Mouse (Mus musculus) stomach, embryonic 14.5 days (tissue): Measurements from ENCODE around the gene Llcfc1. TPM values are rescaled to one million over a fixed set of nuclear protein-coding genes. Genes with fewer than 3 reads are reported as not detected.

Source experiments
- ATAC-seq: fragments of 200-750 bp; cut with Nextera tagmentation; 2 replicates; pipeline ENCODE4 v1.8.0; 2017; ENCODE audit warnings: low read depth, moderate TSS enrichment; ENCODE audit not compliant: insufficient number of reproducible peaks, insufficient read depth, low FRiP score
- H3K27ac ChIP-seq: fragments of 300-500 bp; sonication (generic); 2 replicates; pipeline ENCODE4 v1.5.1; 2014; ENCODE audit warnings: mild to moderate bottlenecking, low read length, moderate library complexity, mixed read lengths
- H3K27me3 ChIP-seq: fragments of 300-500 bp; sonication (generic); 2 replicates; pipeline ENCODE4 v1.6.1; 2014; ENCODE audit warnings: low read length, control low read depth, mixed read lengths; ENCODE audit not compliant: control insufficient read depth, insufficient read depth
- H3K36me3 ChIP-seq: fragments of 300-500 bp; sonication (generic); 2 replicates; pipeline ENCODE4 v1.6.1; 2014; ENCODE audit warnings: mild to moderate bottlenecking, control low read depth, low read length, moderate library complexity, mixed read lengths; ENCODE audit not compliant: control insufficient read depth, insufficient read depth
- H3K4me1 ChIP-seq: fragments of 300-500 bp; sonication (generic); 2 replicates; pipeline ENCODE4 v1.6.1; 2014; ENCODE audit warnings: low read length, control low read depth, mixed read lengths; ENCODE audit not compliant: control insufficient read depth, insufficient read depth
- H3K4me2 ChIP-seq: fragments of 300-500 bp; sonication (generic); replicated peaks from 2 replicates; pipeline ENCODE4 v1.6.1; 2014; ENCODE audit warnings: low read depth, low read length, control low read depth
- H3K4me3 ChIP-seq: fragments of 300-500 bp; sonication (generic); 2 replicates; pipeline ENCODE4 v1.5.1; 2014; ENCODE audit warnings: low read depth, low read length, control low read depth
- H3K9ac ChIP-seq: fragments of 300-500 bp; sonication (generic); replicated peaks from 2 replicates; pipeline ENCODE4 v1.6.1; 2014; ENCODE audit warnings: low read depth, mild to moderate bottlenecking, control low read depth, low read length, moderate library complexity, mixed read lengths
- H3K9me3 ChIP-seq: fragments of 300-500 bp; sonication (generic); 2 replicates; pipeline ENCODE4 v1.6.1; 2016; ENCODE audit warnings: low read depth, low read length, control low read depth; ENCODE audit not compliant: control insufficient read depth
- WGBS: fragments of 180-500 bp; shearing (Covaris S2); extraction: QIAGEN DNeasy Blood & Tissue Kit; methylation state at CpG from one replicate; pipeline ENCODE4 v1.1.7; 2014; 5-methylcytosine and 5-hydroxymethylcytosine counted together
- polyA plus RNA-seq: library from polyadenylated mRNA; unstranded; fragments of >200 nt; fragmentation: Nextera tagmentation; extraction: Ambion mirVana; gene quantifications from 2 replicates; pipeline ENCODE4 v1.2.1, GENCODE M21; 2014

The Llcfc1 gene
- polyA plus RNA-seq, 1 experiment from 2014 or later: 0.48 TPM

GRCm38 (mm10) chr6:41681656-41682055 is 2.6 kb upstream of the Llcfc1 start:
- no peak for ATAC-seq
- no peaks in the 10 kb centered on the region for H3K36me3 ChIP-seq
- WGBS: 92% methylated on average over 5 of the region's 5 CpGs
- H3K9me3 ChIP-seq: no peaks in the 10 kb centered on the region
- H3K4me1 ChIP-seq: no peaks in the 10 kb centered on the region
- no peak overlapping the region for H3K4me2 ChIP-seq
- no peaks in the 10 kb centered on the region for H3K27me3 ChIP-seq
- no peak overlapping the region for H3K9ac ChIP-seq
- H3K4me3 ChIP-seq: no peak overlapping the region
- H3K27ac ChIP-seq: no peak overlapping the region

DNA sequence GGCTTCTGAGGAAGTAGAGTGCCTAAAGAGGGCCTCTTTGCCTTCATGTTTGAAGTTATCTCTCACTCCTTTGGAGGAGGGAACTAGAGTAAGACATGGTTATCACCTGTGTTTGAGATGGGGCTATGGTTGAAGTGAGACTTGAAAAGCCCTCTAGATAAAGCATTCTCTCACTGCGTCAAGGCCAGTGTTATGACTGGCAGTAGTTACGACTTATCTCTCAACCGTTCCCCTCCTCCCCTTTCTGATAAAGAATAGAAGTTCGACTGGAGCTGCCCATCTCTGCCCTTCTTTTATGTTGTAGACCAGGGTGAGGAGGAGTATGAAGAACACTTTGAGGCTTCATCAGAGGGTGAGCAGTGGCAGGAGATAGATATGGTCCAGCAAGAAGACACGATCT is 680 bp downstream of the Llcfc1 start:
- Histone ChIP-seq H3K4me2 (no peak overlapping the region), H3K27ac (no peak overlapping the region), H3K9ac (no peak overlapping the region), H3K9me3 (no peaks in the 10 kb centered on the region), H3K4me3 (no peak overlapping the region), H3K27me3 (no peaks in the 10 kb centered on the region), H3K36me3 (no peaks in the 10 kb centered on the region), H3K4me1 (no peaks in the 10 kb centered on the region)
- no peak for ATAC-seq
- whole genome bisulfite sequencing: 82% methylated on average over 5 of the region's 5 CpGs

DNA sequence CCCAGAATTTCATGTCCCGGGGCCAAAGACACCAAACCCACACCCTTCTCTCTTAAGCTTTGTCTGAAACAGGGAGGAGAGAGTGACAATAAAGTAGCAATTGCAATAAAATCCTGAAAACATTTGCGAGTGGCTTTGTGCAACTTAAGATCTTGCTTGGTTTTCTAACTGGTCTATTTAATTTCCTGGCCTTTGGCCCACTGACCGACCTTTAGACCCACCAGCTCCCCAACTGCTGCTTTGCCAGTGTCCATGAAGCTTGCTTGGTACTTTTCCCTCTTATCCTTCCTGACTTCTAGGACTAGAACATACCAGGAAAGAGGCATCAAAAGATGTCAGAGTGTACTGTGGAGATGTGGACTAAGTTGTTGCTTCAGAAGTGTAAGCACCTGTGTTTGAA is 1.4 kb downstream of the Llcfc1 start:
- Histone ChIP-seq H3K4me1 (no peaks in the 10 kb centered on the region), H3K27ac (no peak overlapping the region), H3K36me3 (no peaks in the 10 kb centered on the region), H3K9ac (no peak overlapping the region), H3K27me3 (no peaks in the 10 kb centered on the region), H3K4me2 (no peak overlapping the region), H3K9me3 (no peaks in the 10 kb centered on the region), H3K4me3 (no peak overlapping the region)
- ATAC-seq: no peak
- WGBS: 87% methylated on average over 3 of the region's 3 CpGs

DNA sequence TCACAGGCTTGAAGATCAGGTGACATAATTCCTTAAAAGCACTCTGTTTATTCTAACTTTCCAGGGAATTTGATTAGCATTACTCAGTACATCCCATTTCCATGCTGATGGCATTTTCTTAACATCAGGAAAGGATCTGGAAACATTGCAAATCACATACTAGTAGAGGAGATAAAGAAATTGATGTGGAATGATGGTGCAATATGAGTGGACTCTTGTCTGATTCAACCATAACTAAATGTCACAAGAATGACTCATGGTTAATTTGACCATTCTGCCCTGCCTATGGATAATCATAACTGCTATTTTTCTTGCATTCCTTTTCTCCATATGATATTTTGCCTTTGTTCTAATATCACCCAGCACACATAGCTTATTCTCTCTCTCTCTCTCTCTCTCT is 8.0 kb downstream of the Llcfc1 start:
- Histone ChIP-seq H3K9me3 (no peaks in the 10 kb centered on the region), H3K27ac (no peak overlapping the region), H3K27me3 (no peaks in the 10 kb centered on the region), H3K4me1 (no peaks in the 10 kb centered on the region), H3K4me2 (no peak overlapping the region), H3K9ac (no peak overlapping the region), H3K4me3 (no peak overlapping the region), H3K36me3 (no peaks in the 10 kb centered on the region)
- no peak for ATAC-seq

DNA sequence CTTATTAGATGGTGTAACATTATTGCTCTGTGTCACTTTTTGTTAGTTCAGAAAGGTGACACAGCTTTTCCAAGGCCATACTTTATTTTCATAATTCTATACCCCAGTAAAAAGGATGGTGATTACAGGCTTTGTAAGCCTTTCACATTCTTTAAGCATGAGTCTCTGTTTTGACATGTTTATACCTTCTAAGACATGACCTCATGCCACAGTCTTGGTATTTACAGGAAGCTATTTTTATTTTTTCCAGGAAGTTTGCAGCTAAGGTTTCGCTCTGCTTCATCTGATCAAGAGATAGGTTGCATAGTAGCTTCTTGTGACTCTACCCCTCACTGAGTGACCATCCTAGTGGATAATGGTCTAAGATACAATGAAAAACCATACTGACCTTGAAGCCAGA is 10.2 kb downstream of the Llcfc1 start:
- Histone ChIP-seq H3K4me1 (no peaks in the 10 kb centered on the region), H3K9ac (no peak overlapping the region), H3K9me3 (no peaks in the 10 kb centered on the region), H3K4me2 (no peak overlapping the region), H3K36me3 (no peaks in the 10 kb centered on the region), H3K27me3 (no peaks in the 10 kb centered on the region), H3K27ac (no peak overlapping the region), H3K4me3 (no peak overlapping the region)
- no peak for ATAC-seq
- WGBS: 87% methylated on average over 1 of the region's 1 CpGs

DNA sequence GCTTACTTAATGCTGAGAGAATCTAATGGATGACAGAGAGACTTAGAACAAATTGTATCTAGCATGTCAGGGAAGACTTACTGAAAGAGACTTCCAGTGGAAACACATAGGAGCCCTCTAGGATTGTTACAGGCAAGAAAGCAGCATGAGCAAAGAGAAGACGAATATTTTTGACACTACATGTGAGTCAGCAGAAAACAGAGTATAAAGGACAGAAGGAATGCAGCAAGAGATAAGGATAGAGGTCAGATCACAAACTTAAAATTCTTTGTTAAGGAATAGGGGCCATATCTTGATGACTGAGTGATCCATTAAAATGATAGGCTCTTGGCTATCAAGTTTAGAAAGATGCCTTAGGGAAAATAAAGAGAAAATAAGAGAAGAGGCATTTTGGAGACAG is 17.0 kb downstream of the Llcfc1 start:
- 62% methylated on average over 1 of the region's 1 CpGs for WGBS
- Histone ChIP-seq H3K9me3 (no peaks in the 10 kb centered on the region), H3K4me1 (no peaks in the 10 kb centered on the region), H3K27ac (no peak overlapping the region), H3K4me3 (no peak overlapping the region), H3K36me3 (no peaks in the 10 kb centered on the region), H3K9ac (no peak overlapping the region), H3K4me2 (no peak overlapping the region), H3K27me3 (no peaks in the 10 kb centered on the region)
- no peak for ATAC-seq

DNA sequence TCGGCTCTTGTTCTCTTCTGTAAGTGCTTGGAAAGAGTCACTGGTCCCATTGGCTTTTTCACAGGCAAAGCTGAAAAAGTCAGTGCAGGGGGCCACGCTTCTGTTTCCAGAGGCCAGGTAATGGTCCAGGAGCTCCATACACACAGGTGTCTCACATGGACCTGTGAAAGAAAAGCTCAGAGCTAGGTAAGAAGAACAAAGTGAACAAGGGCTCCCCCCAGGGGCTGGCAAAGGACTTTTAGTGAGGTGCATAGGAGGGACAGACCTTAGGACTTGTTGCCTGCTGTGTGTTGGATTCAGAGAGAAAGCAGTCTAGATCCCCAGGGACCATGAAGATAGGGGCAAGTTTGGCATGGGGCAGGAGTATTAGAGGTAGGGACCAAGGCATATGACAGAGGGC is 18.7 kb downstream of the Llcfc1 start:
- no peaks in the 10 kb centered on the region for H3K27me3 ChIP-seq
- H3K36me3 ChIP-seq: no peaks in the 10 kb centered on the region
- no peaks in the 10 kb centered on the region for H3K4me1 ChIP-seq
- no peak overlapping the region for H3K9ac ChIP-seq
- no peaks in the 10 kb centered on the region for H3K9me3 ChIP-seq
- no peak overlapping the region for H3K4me2 ChIP-seq
- 78% methylated on average over 2 of the region's 2 CpGs for WGBS
- peak; percentile 9; the same call in 1 of the 2 replicates for ATAC-seq
- no peak overlapping the region for H3K27ac ChIP-seq
- H3K4me3 ChIP-seq: no peak overlapping the region

DNA sequence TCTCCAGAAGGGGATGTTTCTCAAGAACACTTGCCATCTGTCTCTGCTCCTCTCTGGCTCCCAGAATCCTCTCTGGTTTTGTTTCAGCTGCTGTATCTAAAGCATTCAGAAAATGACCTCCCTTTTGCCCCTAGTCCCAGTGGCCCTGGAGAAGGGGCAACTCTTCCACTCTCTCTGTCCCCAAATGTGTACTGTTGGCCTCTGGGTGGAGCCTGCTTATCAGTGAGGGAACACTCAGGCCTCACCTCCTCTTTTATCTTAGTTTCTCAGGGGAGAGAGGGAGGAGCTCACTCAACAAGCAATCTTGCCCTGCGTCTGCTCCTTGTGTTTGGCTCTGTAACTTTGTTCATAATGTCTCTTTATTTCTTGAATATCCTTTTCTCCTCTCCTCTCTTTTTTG is 19.9 kb downstream of the Llcfc1 start, which contains the start of gene Kel:
Gene Kel (minus strand): TSS at position 217 of the 400 bp plus-strand sequence.
- Histone ChIP-seq H3K9ac (no peak within 1 kb of the TSS), H3K4me2 (no peak within 1 kb of the TSS), H3K36me3 (no peaks in the 10 kb centered on the region), H3K27ac (no peak within 1 kb of the TSS), H3K27me3 (no peaks in the 10 kb centered on the region), H3K4me1 (no peaks in the 10 kb centered on the region), H3K4me3 (no peak within 1 kb of the TSS), H3K9me3 (no peaks in the 10 kb centered on the region)
- peak; percentile 75 for ATAC-seq
- WGBS: 29% methylated on average over 1 of the region's 1 CpGs

GRCm38 (mm10) chr6:41706275-41706674 is 22.0 kb downstream of the Llcfc1 start:
- Histone ChIP-seq H3K9ac (no peak overlapping the region), H3K4me1 (no peaks in the 10 kb centered on the region), H3K4me3 (no peak overlapping the region), H3K9me3 (no peaks in the 10 kb centered on the region), H3K4me2 (no peak overlapping the region), H3K27ac (no peak overlapping the region), H3K36me3 (no peaks in the 10 kb centered on the region), H3K27me3 (no peaks in the 10 kb centered on the region)
- 92% methylated on average over 7 of the region's 7 CpGs for WGBS
- peak; percentile 83; the same call in 1 of the 2 replicates for ATAC-seq
